Mouse (Mus musculus) cortical plate, adult 2 months (tissue): ENCODE measurements at regions not wholly inside any gene's neighbourhood (a gene's known extent, or its start where the extent isn't known, plus 50 kb on each side); places are given as distances from the start of the nearest gene placed in this dataset.

Source experiments
- CTCF ChIP-seq: fragments of 200-500 bp; IDR thresholded peaks from 2 replicates; pipeline ENCODE4 v1.5.1; 2011; ENCODE audit warnings: mild to moderate bottlenecking, control low read depth, low read length; ENCODE audit not compliant: insufficient read depth; ENCODE audit errors: extremely low read depth
- POLR2A ChIP-seq: fragments of 200-500 bp; IDR thresholded peaks from 2 replicates; pipeline ENCODE4 v1.6.1; 2011; ENCODE audit warnings: mild to moderate bottlenecking, low read length, control low read depth; ENCODE audit not compliant: insufficient read depth; ENCODE audit errors: extremely low read depth

- TF ChIP-seq CTCF (no peak), POLR2A (no peak)
These were observed 184.5 kb downstream of the Ankrd50 start for GRCm38 (mm10) chr3:38299898-38300751.
